Mouse (Mus musculus): ENCODE results near the gene Dnajb3. TPM values are rescaled to one million over a fixed set of nuclear protein-coding genes. Genes with fewer than 3 reads are reported as not detected.

The Dnajb3 gene
- 0.82 and 1.5 TPM in 2 replicates for polyA plus RNA-seq (2012; rRNA removed)

- WGBS: 47% methylated on average over 62 of the region's 62 CpGs
- DNase-seq: peak; percentile 83
- H3K27ac ChIP-seq (ENCODE audit: control insufficient read depth, insufficient read depth, low read length): no peak within 1 kb of the TSS
Observed at GRCm38 (mm10) chr1:88205294-88205922, at the start of gene Dnajb3. Gene Dnajb3, minus strand, starts transcription at chr1:88205782.

GRCm38 (mm10) chr1:88254793-88255465, 49.3 kb upstream of the Dnajb3 start:
- no peak for DNase-seq

More at GRCm38 (mm10) chr1:88205294-88205922, at the start of gene Dnajb3:
- Histone ChIP-seq H3K4me3 (ENCODE audit: control insufficient read depth, insufficient read depth, low read length) (peak within 1 kb of the TSS; percentile 98), H3K27me3 (ENCODE audit: control insufficient read depth, insufficient read depth, low read length) (no peaks in the 10 kb centered on the region), H3K36me3 (ENCODE audit: control insufficient read depth, insufficient read depth, low read length) (no peaks in the 10 kb centered on the region), H3K4me1 (replicated peaks; ENCODE audit: control insufficient read depth, insufficient read depth, low read length) (peaks cover 11% of the 10 kb centered on the region)
- TF ChIP-seq CTCF (IDR thresholded peaks at IDR 0.05; ENCODE audit: borderline replicate concordance, control insufficient read depth, extremely low read depth, insufficient read depth, low read length, poor library complexity): 0 out of 2 replicates have a peak, but pooled peaks have one; percentile 34
- TF ChIP-seq POLR2A (IDR thresholded peaks at IDR 0.05; ENCODE audit: control insufficient read depth, extremely low read depth, insufficient read depth, low read length, poor library complexity): peak; percentile 37; the same call in 1 of the 2 replicates

DNA sequence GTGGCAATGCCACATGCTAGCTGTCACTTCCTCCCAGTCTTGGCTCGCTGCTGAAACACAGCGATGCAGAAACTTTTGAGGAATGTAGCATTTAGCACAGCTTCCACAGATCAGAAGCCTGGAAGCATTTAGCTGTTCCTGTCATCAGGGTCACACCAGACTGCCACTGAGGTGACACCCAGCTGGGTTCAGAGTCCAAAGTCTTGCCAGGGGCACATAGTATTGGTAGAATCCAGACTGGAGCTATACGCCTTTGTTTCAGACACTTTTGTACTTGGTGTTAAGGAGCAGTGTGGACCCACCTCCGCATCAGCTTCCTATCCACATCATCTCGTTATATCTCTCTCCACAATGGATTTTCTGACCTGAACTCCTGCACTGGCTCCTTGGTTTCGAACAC, 48.0 kb upstream of the Dnajb3 start:
- Histone ChIP-seq H3K27me3 (ENCODE audit: control insufficient read depth, insufficient read depth, low read length) (no peaks in the 10 kb centered on the region), H3K4me3 (ENCODE audit: control insufficient read depth, insufficient read depth, low read length) (no peak overlapping the region), H3K4me1 (replicated peaks; ENCODE audit: control insufficient read depth, insufficient read depth, low read length) (peaks cover 5% of the 10 kb centered on the region), H3K27ac (ENCODE audit: control insufficient read depth, insufficient read depth, low read length) (no peak overlapping the region), H3K36me3 (ENCODE audit: control insufficient read depth, insufficient read depth, low read length) (no peaks in the 10 kb centered on the region)
- 77% methylated on average over 6 of the region's 6 CpGs for WGBS
- DNase-seq: no peak
- TF ChIP-seq POLR2A (IDR thresholded peaks at IDR 0.05; ENCODE audit: control insufficient read depth, extremely low read depth, insufficient read depth, low read length, poor library complexity) (no peak), CTCF (IDR thresholded peaks at IDR 0.05; ENCODE audit: borderline replicate concordance, control insufficient read depth, extremely low read depth, insufficient read depth, low read length, poor library complexity) (no peak)

More at GRCm38 (mm10) chr1:88254793-88255465, 49.3 kb upstream of the Dnajb3 start:
- Histone ChIP-seq H3K4me1 (replicated peaks; ENCODE audit: control insufficient read depth, insufficient read depth, low read length) (peaks cover 13% of the 10 kb centered on the region), H3K36me3 (ENCODE audit: control insufficient read depth, insufficient read depth, low read length) (no peaks in the 10 kb centered on the region), H3K4me3 (ENCODE audit: control insufficient read depth, insufficient read depth, low read length) (no peak overlapping the region), H3K27me3 (ENCODE audit: control insufficient read depth, insufficient read depth, low read length) (no peaks in the 10 kb centered on the region), H3K27ac (ENCODE audit: control insufficient read depth, insufficient read depth, low read length) (no peak overlapping the region)
- 93% methylated on average over 12 of the region's 12 CpGs for WGBS
- no peak for TF ChIP-seq POLR2A (IDR thresholded peaks at IDR 0.05; ENCODE audit: control insufficient read depth, extremely low read depth, insufficient read depth, low read length, poor library complexity)
- no peak for TF ChIP-seq CTCF (IDR thresholded peaks at IDR 0.05; ENCODE audit: borderline replicate concordance, control insufficient read depth, extremely low read depth, insufficient read depth, low read length, poor library complexity)

DNA sequence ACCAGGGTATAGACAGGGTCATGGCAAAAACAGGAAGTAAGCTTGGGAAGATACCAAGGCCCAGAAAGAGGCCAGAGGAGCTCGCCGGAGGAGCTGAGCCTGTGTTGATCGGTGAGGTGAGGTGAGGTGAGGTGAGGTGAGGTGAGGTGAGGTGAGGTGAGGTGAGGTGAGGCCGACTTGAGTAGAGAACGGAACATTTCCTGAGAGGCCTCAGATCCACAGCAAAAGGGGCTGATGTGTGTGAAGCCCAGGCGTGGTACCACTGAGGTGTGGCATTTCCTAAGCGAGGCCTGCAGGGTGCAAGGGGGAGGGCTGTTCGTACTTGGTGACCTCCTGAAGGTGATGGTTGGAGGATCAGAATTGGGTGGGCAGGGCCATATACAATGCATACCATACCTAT, 47.5 kb upstream of the Dnajb3 start:
- H3K27me3 ChIP-seq (ENCODE audit: control insufficient read depth, insufficient read depth, low read length): no peaks in the 10 kb centered on the region
- TF ChIP-seq CTCF (IDR thresholded peaks at IDR 0.05; ENCODE audit: borderline replicate concordance, control insufficient read depth, extremely low read depth, insufficient read depth, low read length, poor library complexity) (no peak), POLR2A (IDR thresholded peaks at IDR 0.05; ENCODE audit: control insufficient read depth, extremely low read depth, insufficient read depth, low read length, poor library complexity) (no peak)
- peaks cover under 1% of the 10 kb centered on the region; the same call in 1 of the 2 replicates for H3K4me1 ChIP-seq (replicated peaks; ENCODE audit: control insufficient read depth, insufficient read depth, low read length)
- WGBS: 63% methylated on average over 8 of the region's 8 CpGs
- no peak for DNase-seq
- H3K4me3 ChIP-seq (ENCODE audit: control insufficient read depth, insufficient read depth, low read length): no peak overlapping the region
- H3K27ac ChIP-seq (ENCODE audit: control insufficient read depth, insufficient read depth, low read length): no peak overlapping the region
- no peaks in the 10 kb centered on the region for H3K36me3 ChIP-seq (ENCODE audit: control insufficient read depth, insufficient read depth, low read length)

DNA sequence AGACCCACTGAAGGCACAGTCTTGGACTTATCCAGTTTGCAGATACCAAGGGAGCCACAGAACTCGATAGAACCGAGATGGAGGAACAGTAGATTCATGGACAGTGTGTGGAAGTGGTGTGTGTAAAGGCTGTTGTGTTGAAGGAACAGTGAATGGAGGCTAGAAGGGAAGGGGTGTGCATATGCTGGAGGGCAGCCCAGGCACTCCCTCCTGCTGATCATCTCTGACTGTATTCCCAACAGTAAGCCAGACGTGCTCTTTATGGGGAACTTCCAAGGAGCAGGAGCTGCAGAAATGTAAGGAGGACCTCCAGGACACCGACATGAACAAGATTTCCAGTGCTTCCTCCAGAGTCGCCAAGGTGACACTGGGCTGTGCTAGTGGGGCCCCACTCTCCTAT, 44.4 kb upstream of the Dnajb3 start:
- H3K27ac ChIP-seq (ENCODE audit: control insufficient read depth, insufficient read depth, low read length): no peak overlapping the region
- H3K4me3 ChIP-seq (ENCODE audit: control insufficient read depth, insufficient read depth, low read length): no peak overlapping the region
- DNase-seq: no peak
- H3K27me3 ChIP-seq (ENCODE audit: control insufficient read depth, insufficient read depth, low read length): no peaks in the 10 kb centered on the region
- no peak for TF ChIP-seq POLR2A (IDR thresholded peaks at IDR 0.05; ENCODE audit: control insufficient read depth, extremely low read depth, insufficient read depth, low read length, poor library complexity)
- TF ChIP-seq CTCF (IDR thresholded peaks at IDR 0.05; ENCODE audit: borderline replicate concordance, control insufficient read depth, extremely low read depth, insufficient read depth, low read length, poor library complexity): no peak
- no peaks in the 10 kb centered on the region for H3K36me3 ChIP-seq (ENCODE audit: control insufficient read depth, insufficient read depth, low read length)
- no peaks in the 10 kb centered on the region for H3K4me1 ChIP-seq (replicated peaks; ENCODE audit: control insufficient read depth, insufficient read depth, low read length)
- WGBS: 89% methylated on average over 5 of the region's 5 CpGs

DNA sequence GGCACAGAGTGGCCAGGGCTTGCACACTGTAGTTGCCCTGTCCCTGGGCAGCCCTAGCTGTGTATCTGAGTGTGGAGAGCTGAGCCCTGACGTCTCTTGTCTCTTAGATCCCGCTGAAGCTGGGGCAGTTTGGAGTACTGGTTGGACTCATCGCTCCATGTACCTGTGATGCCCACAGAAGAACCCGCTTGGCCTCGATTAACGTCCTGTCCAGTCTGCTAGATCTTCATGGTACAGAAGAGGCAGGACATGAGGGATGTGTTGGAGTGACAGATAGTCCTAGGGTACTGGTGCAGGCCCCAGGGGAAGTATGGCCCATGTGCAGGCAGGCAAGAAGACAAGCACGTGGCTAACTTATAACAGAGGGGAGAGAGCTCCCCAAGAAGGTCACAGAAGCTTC, 44.0 kb upstream of the Dnajb3 start:
- 83% methylated on average over 7 of the region's 7 CpGs for WGBS
- no peak overlapping the region for H3K4me3 ChIP-seq (ENCODE audit: control insufficient read depth, insufficient read depth, low read length)
- no peaks in the 10 kb centered on the region for H3K27me3 ChIP-seq (ENCODE audit: control insufficient read depth, insufficient read depth, low read length)
- TF ChIP-seq CTCF (IDR thresholded peaks at IDR 0.05; ENCODE audit: borderline replicate concordance, control insufficient read depth, extremely low read depth, insufficient read depth, low read length, poor library complexity) (no peak), POLR2A (IDR thresholded peaks at IDR 0.05; ENCODE audit: control insufficient read depth, extremely low read depth, insufficient read depth, low read length, poor library complexity) (no peak)
- H3K4me1 ChIP-seq (replicated peaks; ENCODE audit: control insufficient read depth, insufficient read depth, low read length): no peaks in the 10 kb centered on the region
- H3K36me3 ChIP-seq (ENCODE audit: control insufficient read depth, insufficient read depth, low read length): no peaks in the 10 kb centered on the region
- H3K27ac ChIP-seq (ENCODE audit: control insufficient read depth, insufficient read depth, low read length): no peak overlapping the region
- DNase-seq: no peak

All from thymus, adult 2 months (tissue).